Mouse (Mus musculus): ENCODE results near the gene Uggt2.

Gene Uggt2

GRCm38 (mm10) chr14:119098851-119099569 lies at the start of gene Uggt2:
Uggt2 (minus strand) TSS chr14:119099430.
- peak; percentile 66 to 71 for DNase-seq (ENCODE audit: low spot score in 2 of 2)

GRCm38 (mm10) chr14:119139381-119139950 lies 40.2 kb upstream of the Uggt2 start:
- no peak for DNase-seq (ENCODE audit: low spot score in 2 of 2)

- DNase-seq (ENCODE audit: low spot score in 2 of 2), result no peak
Observed at GRCm38 (mm10) chr14:119138786-119139100, 39.5 kb upstream of the Uggt2 start.

GRCm38 (mm10) chr14:119137906-119138785 lies 38.9 kb upstream of the Uggt2 start, which contains the start of gene Hs6st3:
Hs6st3 (plus strand) TSS chr14:119138341.
- DNase-seq (ENCODE audit: low spot score in 2 of 2), result no peak

GRCm38 (mm10) chr14:119137512-119137905 lies 38.3 kb upstream of the Uggt2 start:
- DNase-seq (ENCODE audit: low spot score in 2 of 2), result peak in 1 of 2 experiments; percentile 30

GRCm38 (mm10) chr14:119127330-119127729 lies 28.1 kb upstream of the Uggt2 start:
- no peak for DNase-seq (ENCODE audit: low spot score in 2 of 2)

- DNase-seq (ENCODE audit: low spot score in 2 of 2), result no peak
Observed at GRCm38 (mm10) chr14:119125840-119126239, 26.6 kb upstream of the Uggt2 start.

- no peak for DNase-seq (ENCODE audit: low spot score in 2 of 2)
Observed at GRCm38 (mm10) chr14:119124061-119124460, 24.8 kb upstream of the Uggt2 start.

GRCm38 (mm10) chr14:119123582-119123981 lies 24.4 kb upstream of the Uggt2 start:
- no peak for DNase-seq (ENCODE audit: low spot score in 2 of 2)

GRCm38 (mm10) chr14:119112558-119112957 lies 13.3 kb upstream of the Uggt2 start:
- DNase-seq (ENCODE audit: low spot score in 2 of 2), result no peak

- no peak for DNase-seq (ENCODE audit: low spot score in 2 of 2)
Observed at GRCm38 (mm10) chr14:119109776-119110218, 10.6 kb upstream of the Uggt2 start.

GRCm38 (mm10) chr14:119108776-119109301 lies 9.6 kb upstream of the Uggt2 start:
- no peak for DNase-seq (ENCODE audit: low spot score in 2 of 2)

- DNase-seq (ENCODE audit: low spot score in 2 of 2), result no peak
Observed at GRCm38 (mm10) chr14:119107591-119107990, 8.4 kb upstream of the Uggt2 start.

GRCm38 (mm10) chr14:119099570-119099891 lies 301 bp upstream of the Uggt2 start:
- no peak for DNase-seq (ENCODE audit: low spot score in 2 of 2)

GRCm38 (mm10) chr14:119061811-119062210 lies 37.4 kb downstream of the Uggt2 start:
- no peak for DNase-seq (ENCODE audit: low spot score in 2 of 2)

GRCm38 (mm10) chr14:119060682-119061081 lies 38.5 kb downstream of the Uggt2 start:
- no peak for DNase-seq (ENCODE audit: low spot score in 2 of 2)

GRCm38 (mm10) chr14:119057014-119057413 lies 42.2 kb downstream of the Uggt2 start:
- DNase-seq (ENCODE audit: low spot score in 2 of 2), result no peak

- no peak for DNase-seq (ENCODE audit: low spot score in 2 of 2)
Observed at GRCm38 (mm10) chr14:119052969-119053368, 46.3 kb downstream of the Uggt2 start.

- no peak for DNase-seq (ENCODE audit: low spot score in 2 of 2)
Observed at GRCm38 (mm10) chr14:119052361-119052760, 46.9 kb downstream of the Uggt2 start.

GRCm38 (mm10) chr14:119043765-119044164 lies 55.5 kb downstream of the Uggt2 start:
- DNase-seq (ENCODE audit: low spot score in 2 of 2), result no peak

- peak; percentile 18 to 41 for DNase-seq (ENCODE audit: low spot score in 2 of 2)
Observed at GRCm38 (mm10) chr14:119040253-119040652, 59.0 kb downstream of the Uggt2 start.

- DNase-seq (ENCODE audit: low spot score in 2 of 2), result no peak
Observed at GRCm38 (mm10) chr14:119037755-119038154, 61.5 kb downstream of the Uggt2 start.
